Mouse (Mus musculus): ENCODE data around the gene Birc5.

GRCm38 (mm10) chr11:117857462-117857861 is 8.4 kb downstream of the Birc5 start:
- TF ChIP-seq MYC (IDR thresholded peaks at IDR 0.05; ENCODE audit: low read depth, low read length) (no peak), CHD1 (IDR thresholded peaks at IDR 0.05; ENCODE audit: low read depth, low read length) (no peak), USF1 (IDR thresholded peaks at IDR 0.05; ENCODE audit: low read depth, low read length) (no peak), TCF12 (IDR thresholded peaks at IDR 0.05; ENCODE audit: low read depth, low read length) (no peak), POLR2A (IDR thresholded peaks at IDR 0.05; ENCODE audit: low read depth, low read length) (0 out of 2 replicates have a peak, but pooled peaks have one; percentile 10), CTCF (conservative IDR thresholded peaks at IDR 0.05 in 1 of 2, IDR thresholded peaks at IDR 0.05 in 1 of 2; ENCODE audit: low read depth in 2 of 2, low read length in 2 of 2) (no peak), EP300 (IDR thresholded peaks at IDR 0.05; ENCODE audit: low read length) (no peak), NELFE (IDR thresholded peaks at IDR 0.05; ENCODE audit: low read depth, low read length) (no peak)

Data from CH12.LX (cell line).